Mouse (Mus musculus) forebrain, embryonic 13.5 days (tissue): Measurements from ENCODE around the gene Pold3. TPM values are rescaled to one million over a fixed set of nuclear protein-coding genes. Genes with fewer than 3 reads are reported as not detected.
A peak's percentile ranks its signal among the peaks of the same experiment; 100 is the strongest.

ENCODE experiments used
- ATAC-seq: fragments of 200-750 bp; cut with Nextera tagmentation; 2 replicates; pipeline ENCODE4 v1.8.0; 2017
- H3K27ac ChIP-seq: fragments of 300-500 bp; sonication (generic); 2 replicates; pipeline ENCODE4 v1.5.1; 2015; ENCODE audit warnings: inconsistent platforms, mild to moderate bottlenecking, moderate library complexity
- H3K27me3 ChIP-seq: fragments of 300-500 bp; sonication (generic); 2 replicates; pipeline ENCODE4 v1.6.1; 2015; ENCODE audit warnings: mild to moderate bottlenecking, inconsistent platforms
- H3K36me3 ChIP-seq: fragments of 300-500 bp; sonication (generic); 2 replicates; pipeline ENCODE4 v1.6.1; 2015; ENCODE audit warnings: mild to moderate bottlenecking, inconsistent platforms; ENCODE audit not compliant: poor library complexity, severe bottlenecking
- H3K4me1 ChIP-seq: fragments of 300-500 bp; sonication (generic); 2 replicates; pipeline ENCODE4 v1.6.1; 2015; ENCODE audit warnings: inconsistent platforms
- H3K4me2 ChIP-seq: fragments of 300-500 bp; sonication (generic); 2 replicates; pipeline ENCODE4 v1.6.1; 2015; ENCODE audit warnings: inconsistent platforms, mild to moderate bottlenecking, moderate library complexity
- H3K4me3 ChIP-seq: fragments of 300-500 bp; sonication (generic); 2 replicates; pipeline ENCODE4 v1.5.1; 2015; ENCODE audit warnings: mild to moderate bottlenecking, inconsistent platforms
- H3K9ac ChIP-seq: fragments of 300-500 bp; sonication (generic); 2 replicates; pipeline ENCODE4 v1.6.1; 2015; ENCODE audit warnings: mild to moderate bottlenecking, inconsistent platforms
- H3K9me3 ChIP-seq: fragments of 300-500 bp; sonication (generic); replicated peaks from 2 replicates; pipeline ENCODE4 v1.6.1; 2016; ENCODE audit warnings: inconsistent platforms
- WGBS: fragments of 180-500 bp; shearing (Covaris S2); methylation state at CpG from one replicate; pipeline ENCODE4 v1.1.7; 2015; 5-methylcytosine and 5-hydroxymethylcytosine counted together
- polyA plus RNA-seq: library from polyadenylated mRNA; unstranded; fragments of >200 nt; fragmentation: Nextera tagmentation; extraction: Ambion mirVana; gene quantifications from 2 replicates; pipeline ENCODE4 v1.2.1, GENCODE M21; 2015

Gene Pold3
- polyA plus RNA-seq, 1 experiment from 2014 or later: 71.4 TPM

GRCm38 (mm10) chr7:100046486-100046885, 74.9 kb downstream of the Pold3 start:
- 59% methylated on average over 2 of the region's 2 CpGs for WGBS
- no peak overlapping the region for H3K4me2 ChIP-seq
- H3K4me1 ChIP-seq: peaks cover 4% of the 10 kb centered on the region
- 0 out of 2 replicates have a peak, but pooled peaks cover 4% of the 10 kb centered on the region for H3K27me3 ChIP-seq
- no peak overlapping the region for H3K4me3 ChIP-seq
- H3K9ac ChIP-seq: no peak overlapping the region
- ATAC-seq: no peak
- no peaks in the 10 kb centered on the region for H3K36me3 ChIP-seq
- no peaks in the 10 kb centered on the region for H3K9me3 ChIP-seq
- no peak overlapping the region for H3K27ac ChIP-seq

GRCm38 (mm10) chr7:100043605-100044031, 77.7 kb downstream of the Pold3 start:
- peaks cover 4% of the 10 kb centered on the region for H3K4me1 ChIP-seq
- no peak overlapping the region for H3K4me2 ChIP-seq
- ATAC-seq: no peak
- no peaks in the 10 kb centered on the region for H3K9me3 ChIP-seq
- 63% methylated on average over 4 of the region's 4 CpGs for WGBS
- H3K36me3 ChIP-seq: no peaks in the 10 kb centered on the region
- no peak overlapping the region for H3K9ac ChIP-seq
- no peak overlapping the region for H3K4me3 ChIP-seq
- H3K27me3 ChIP-seq: 0 out of 2 replicates have a peak, but pooled peaks cover 4% of the 10 kb centered on the region
- H3K27ac ChIP-seq: no peak overlapping the region

GRCm38 (mm10) chr7:100043096-100043495, 78.3 kb downstream of the Pold3 start:
- no peak for ATAC-seq
- 92% methylated on average over 5 of the region's 5 CpGs for WGBS
- Histone ChIP-seq H3K4me1 (peaks cover 4% of the 10 kb centered on the region), H3K4me3 (no peak overlapping the region), H3K4me2 (no peak overlapping the region), H3K27ac (no peak overlapping the region), H3K36me3 (no peaks in the 10 kb centered on the region), H3K27me3 (0 out of 2 replicates have a peak, but pooled peaks cover 4% of the 10 kb centered on the region), H3K9me3 (no peaks in the 10 kb centered on the region), H3K9ac (no peak overlapping the region)

- Histone ChIP-seq H3K9me3 (no peaks in the 10 kb centered on the region), H3K4me3 (no peak overlapping the region), H3K4me1 (peaks cover 4% of the 10 kb centered on the region), H3K27ac (no peak overlapping the region), H3K27me3 (0 out of 2 replicates have a peak, but pooled peaks cover 4% of the 10 kb centered on the region), H3K36me3 (no peaks in the 10 kb centered on the region), H3K9ac (no peak overlapping the region), H3K4me2 (peak overlapping the region; percentile 24; the same call in 1 of the 2 replicates)
- no peak for ATAC-seq
- WGBS: 23% methylated on average over 26 of the region's 31 CpGs
These were observed 79.2 kb downstream of the Pold3 start for GRCm38 (mm10) chr7:100042120-100042519.

- H3K27me3 ChIP-seq: no peaks in the 10 kb centered on the region
- no peaks in the 10 kb centered on the region for H3K9me3 ChIP-seq
- 0 out of 2 replicates have a peak, but pooled peaks cover 6% of the 10 kb centered on the region for H3K4me1 ChIP-seq
- no peak overlapping the region for H3K4me2 ChIP-seq
- H3K36me3 ChIP-seq: no peaks in the 10 kb centered on the region
- no peak overlapping the region for H3K4me3 ChIP-seq
- H3K9ac ChIP-seq: no peak overlapping the region
- H3K27ac ChIP-seq: peak overlapping the region; percentile 31; the same call in 1 of the 2 replicates
- WGBS: 71% methylated on average over 3 of the region's 3 CpGs
- peak; percentile 27; the same call in 1 of the 2 replicates for ATAC-seq
These were observed 84.9 kb downstream of the Pold3 start for GRCm38 (mm10) chr7:100036495-100036894.

- Histone ChIP-seq H3K27ac (peak overlapping the region; percentile 31; the same call in 1 of the 2 replicates), H3K4me2 (no peak overlapping the region), H3K4me3 (no peak overlapping the region), H3K9ac (no peak overlapping the region), H3K27me3 (no peaks in the 10 kb centered on the region), H3K4me1 (0 out of 2 replicates have a peak, but pooled peaks cover 6% of the 10 kb centered on the region), H3K36me3 (no peaks in the 10 kb centered on the region), H3K9me3 (no peaks in the 10 kb centered on the region)
- ATAC-seq: no peak
- 65% methylated on average over 7 of the region's 7 CpGs for WGBS
These were observed 85.3 kb downstream of the Pold3 start for GRCm38 (mm10) chr7:100036050-100036449.

GRCm38 (mm10) chr7:100034815-100035463, 86.4 kb downstream of the Pold3 start:
- no peaks in the 10 kb centered on the region for H3K27me3 ChIP-seq
- no peak for ATAC-seq
- no peak overlapping the region for H3K4me3 ChIP-seq
- no peak overlapping the region for H3K9ac ChIP-seq
- H3K4me1 ChIP-seq: 0 out of 2 replicates have a peak, but pooled peaks cover 6% of the 10 kb centered on the region
- no peak overlapping the region for H3K27ac ChIP-seq
- H3K9me3 ChIP-seq: no peaks in the 10 kb centered on the region
- H3K4me2 ChIP-seq: no peak overlapping the region
- H3K36me3 ChIP-seq: no peaks in the 10 kb centered on the region
- 90% methylated on average over 11 of the region's 11 CpGs for WGBS

GRCm38 (mm10) chr7:100033672-100034071, 87.7 kb downstream of the Pold3 start:
- no peak overlapping the region for H3K27ac ChIP-seq

More at GRCm38 (mm10) chr7:100033672-100034071, 87.7 kb downstream of the Pold3 start:
- 79% methylated on average over 5 of the region's 5 CpGs for WGBS
- Histone ChIP-seq H3K4me2 (no peak overlapping the region), H3K36me3 (no peaks in the 10 kb centered on the region), H3K27me3 (no peaks in the 10 kb centered on the region), H3K4me1 (0 out of 2 replicates have a peak, but pooled peaks cover 6% of the 10 kb centered on the region), H3K9ac (no peak overlapping the region), H3K9me3 (no peaks in the 10 kb centered on the region), H3K4me3 (no peak overlapping the region)
- ATAC-seq: no peak

Other genes with a start within 250 kb of the Pold3 start
- 3.8 and 5.5 TPM in 2 replicates for gene Rnf169, start 141.1 kb downstream of the Pold3 start, polyA plus RNA-seq
- not detected in 2 replicates for gene Chrdl2, start 115.4 kb downstream of the Pold3 start, polyA plus RNA-seq
- 16.3 and 17.1 TPM in 2 replicates for gene Lipt2, start 37.7 kb upstream of the Pold3 start, polyA plus RNA-seq
- gene Kcne3, start 54.9 kb upstream of the Pold3 start, polyA plus RNA-seq: 1.4 and 2.0 TPM in 2 replicates
- gene Pgm2l1, start 105.8 kb upstream of the Pold3 start, polyA plus RNA-seq: 9.5 and 10.3 TPM in 2 replicates
- gene P4ha3, start 164.0 kb upstream of the Pold3 start, polyA plus RNA-seq: 1.0 and 1.5 TPM in 2 replicates